Mouse (Mus musculus) gastrocnemius, postnatal 4 days (tissue): Measurements from ENCODE around the gene Odam. TPM values are rescaled to one million over a fixed set of nuclear protein-coding genes. Genes with fewer than 3 reads are reported as not detected.

Experiments used
- DNase-seq, 2 experiments: peaks; one replicate each; pipeline ENCODE4 v3.0.0; 2021 to 2022; ENCODE audit warnings: low spot score in 2 of 2, mixed read lengths in 2 of 2
- long read RNA-seq, 2 experiments: library from polyadenylated mRNA; stranded (forward); transcript quantifications; one replicate each; pipeline ENCODE4 v2.0.0; 2021
- total RNA-seq, 2 experiments: library from RNA; stranded (reverse); gene quantifications; 2 replicates each; pipeline ENCODE4 v1.2.3; 2021

Gene Odam
- total RNA-seq: not detected
- long read RNA-seq, experiment 1: 0 reads
- long read RNA-seq, experiment 2: 0 reads

DNA sequence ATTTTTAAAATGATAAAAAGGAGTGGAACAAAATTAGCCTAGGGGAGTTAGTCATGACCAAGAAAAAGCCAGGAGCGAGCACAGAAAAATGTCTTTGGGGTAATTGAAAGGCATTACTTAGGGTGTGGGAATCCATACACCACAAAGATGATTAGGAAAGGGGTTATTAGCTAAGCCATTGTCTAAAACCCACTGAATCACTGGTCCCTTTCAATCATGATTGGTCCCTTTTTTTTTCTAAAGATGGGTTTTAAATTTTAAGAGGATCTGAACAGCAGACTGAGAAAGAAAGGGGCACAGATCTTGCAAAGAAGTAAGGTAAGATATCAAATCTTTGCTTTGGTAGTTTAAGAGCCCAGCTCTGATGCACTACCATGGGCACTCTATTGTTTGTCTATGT is at the start of gene Odam:
Gene Odam (plus strand): TSS at position 301 of the 400 bp plus-strand sequence.
- no peak for DNase-seq

GRCm38 (mm10) chr5:87855136-87855716 is 29.6 kb upstream of the Odam start:
- DNase-seq: no peak

- DNase-seq: no peak
These were observed 14.7 kb upstream of the Odam start for GRCm38 (mm10) chr5:87870084-87870483.

DNA sequence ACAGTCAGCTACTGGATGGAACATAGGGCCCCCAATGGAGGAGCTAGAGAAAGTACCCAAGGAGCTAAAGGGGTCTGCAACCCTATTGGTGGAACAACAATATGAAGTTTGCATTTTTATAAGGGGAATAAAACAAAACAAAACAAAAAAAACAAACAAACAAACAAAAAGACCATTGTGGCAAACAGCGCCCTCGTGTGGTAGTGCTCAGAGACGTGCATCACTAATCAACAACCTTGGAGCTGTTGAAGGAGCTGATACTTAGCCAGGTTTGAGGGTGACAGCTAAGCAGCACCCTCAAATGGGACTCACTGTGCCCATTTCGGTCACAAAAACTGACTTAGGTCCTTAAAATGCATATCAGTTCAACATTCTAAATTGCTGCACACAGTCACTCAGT is 13.4 kb upstream of the Odam start:
- no peak for DNase-seq

DNA sequence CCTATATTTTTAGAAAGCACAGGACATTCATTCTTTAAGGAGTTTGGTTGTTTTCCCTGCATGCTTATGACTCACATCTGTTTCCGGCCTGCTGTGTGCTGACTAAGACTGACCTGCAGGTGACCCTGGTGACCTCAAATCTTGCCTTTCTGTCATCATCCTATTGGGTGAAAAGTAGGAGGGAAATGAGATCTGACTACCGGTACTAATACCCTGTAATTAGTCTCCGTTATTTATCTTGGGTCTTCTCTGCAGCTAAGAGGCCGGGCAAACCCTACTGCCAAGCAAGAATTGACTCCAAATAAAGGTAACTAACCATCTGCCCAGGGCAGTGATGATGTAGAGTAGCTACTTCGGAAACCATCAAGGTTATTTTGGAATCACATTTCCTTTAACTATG is 40.5 kb downstream of the Odam start, which contains the start of gene Csn3:
Gene Csn3 (plus strand): TSS at position 208 of the 400 bp plus-strand sequence.
- no peak for DNase-seq

DNA sequence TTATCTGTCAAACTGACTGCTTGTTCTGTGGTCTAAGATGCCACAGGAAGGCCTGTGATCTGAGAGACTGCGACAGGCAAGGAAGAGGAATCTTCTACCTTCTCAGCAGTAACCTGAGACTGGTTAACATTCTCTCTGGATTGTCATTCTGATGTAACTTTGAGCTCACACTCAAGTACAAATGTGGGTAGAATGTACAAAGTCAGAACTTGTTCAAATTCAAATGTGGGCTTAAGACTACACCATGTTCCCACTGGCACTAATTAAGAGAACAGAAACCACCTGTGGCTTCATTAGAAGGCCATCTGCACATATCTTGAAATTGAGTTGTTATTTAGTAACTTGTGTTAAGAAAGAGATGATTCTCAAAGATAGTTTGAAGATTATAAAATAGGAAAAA is 46.8 kb downstream of the Odam start:
- DNase-seq: no peak

- no peak for DNase-seq
These were observed 55.9 kb downstream of the Odam start for GRCm38 (mm10) chr5:87940752-87941151.

GRCm38 (mm10) chr5:87942515-87942914 is 57.7 kb downstream of the Odam start:
- no peak for DNase-seq

Other genes starting within 250 kb of the Odam start
- not detected for gene Csn1s1, start 218.8 kb upstream of the Odam start, total RNA-seq
- gene Csn2, start 185.4 kb upstream of the Odam start, total RNA-seq: not detected
- not detected for gene Csn1s2a, start 110.5 kb upstream of the Odam start, total RNA-seq
- not detected for gene Csn1s2b, start 76.9 kb upstream of the Odam start, total RNA-seq
- not detected for gene Prr27, start 59.3 kb upstream of the Odam start, total RNA-seq
- gene Csn3, start 40.5 kb downstream of the Odam start, total RNA-seq: not detected
- not detected for gene 2310003L06Rik, start 84.4 kb downstream of the Odam start, total RNA-seq
- not detected for gene Gm28434, start 84.5 kb downstream of the Odam start, total RNA-seq
- not detected for gene Cabs1, start 94.4 kb downstream of the Odam start, total RNA-seq
- gene Smr3a, start 117.5 kb downstream of the Odam start, total RNA-seq: not detected
- not detected for gene Smr2, start 201.5 kb downstream of the Odam start, total RNA-seq
- not detected for gene Gm11116, start 226.5 kb downstream of the Odam start, total RNA-seq